Mouse (Mus musculus) E14TG2a.4 (cell line): ENCODE results near the gene Gata2.

ENCODE experiments used
- H3K27me3 ChIP-seq: 2 replicates; pipeline ENCODE4 v1.6.1; 2014; ENCODE audit warnings: low read length, control low read depth; ENCODE audit not compliant: insufficient read depth
- H3K36me3 ChIP-seq: 2 replicates; pipeline ENCODE4 v1.6.1; 2014; ENCODE audit warnings: low read length, control low read depth; ENCODE audit not compliant: insufficient read depth
- H3K4me1 ChIP-seq: replicated peaks from 2 replicates; pipeline ENCODE4 v1.6.1; 2014; ENCODE audit warnings: low read depth, low read length, control low read depth
- H3K4me3 ChIP-seq: replicated peaks from 2 replicates; pipeline ENCODE4 v1.5.1; 2014; ENCODE audit warnings: mild to moderate bottlenecking, low read length
- H3K9me3 ChIP-seq: 2 replicates; pipeline ENCODE4 v1.6.1; 2014; ENCODE audit warnings: low read length, control low read depth
- CTCF ChIP-seq: conservative IDR thresholded peaks from 2 replicates; pipeline ENCODE4 v1.5.1; 2014; ENCODE audit warnings: low read length
- NANOG ChIP-seq: IDR thresholded peaks from 2 replicates; pipeline ENCODE4 v1.6.1; 2014; ENCODE audit warnings: borderline replicate concordance, low read length, mixed read lengths
- POU5F1 ChIP-seq: IDR thresholded peaks from 2 replicates; pipeline ENCODE4 v1.6.1; 2014; ENCODE audit warnings: low read length, borderline replicate concordance

Gene Gata2

DNA sequence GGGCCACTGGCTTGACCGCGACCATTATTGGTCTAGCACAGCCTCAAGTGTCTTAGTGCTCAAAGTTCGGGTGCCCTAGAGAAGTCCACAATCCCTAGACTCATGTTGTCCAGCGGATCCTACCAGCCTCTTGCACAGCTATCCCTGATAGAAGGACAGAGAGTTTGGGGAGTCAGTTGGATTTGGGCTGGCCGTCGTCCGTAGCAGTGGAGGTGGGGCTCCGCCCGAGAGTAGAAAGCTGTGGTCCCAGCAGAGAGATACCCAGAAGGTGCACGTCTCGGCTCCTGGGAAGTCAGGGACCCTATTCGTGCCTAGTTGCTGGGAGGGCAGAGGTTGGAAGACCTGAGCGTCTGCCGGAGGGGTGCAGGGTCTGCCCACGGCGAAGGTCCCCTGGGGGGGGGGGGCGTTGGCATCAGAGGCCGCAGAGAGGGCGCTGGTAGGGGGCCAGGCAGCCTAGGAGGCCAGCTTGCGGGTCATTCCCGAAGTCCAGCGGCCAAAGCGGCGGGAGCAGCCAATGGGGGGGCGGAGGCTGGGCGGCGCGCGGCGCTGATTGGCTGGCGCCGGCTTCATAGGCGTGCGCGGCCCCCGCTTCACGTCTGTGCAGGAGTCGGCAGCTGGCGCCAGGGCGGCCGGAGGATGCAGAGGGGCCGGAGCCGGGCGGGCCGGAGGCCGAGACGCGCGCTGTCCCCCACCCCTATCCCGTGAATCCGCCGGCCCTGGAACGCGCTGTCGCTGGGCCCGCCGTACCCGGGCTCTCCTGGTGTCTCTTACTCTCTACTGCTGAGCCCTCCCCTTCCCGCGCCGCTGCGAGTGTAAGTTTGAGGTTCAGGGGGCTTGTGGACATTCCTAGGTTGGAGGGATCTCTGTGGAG lies 4.6 kb downstream of the Gata2 start:
- peaks cover 74% of the 10 kb centered on the region for H3K4me1 ChIP-seq
- peaks cover 99% of the 10 kb centered on the region for H3K27me3 ChIP-seq
- no peaks in the 10 kb centered on the region for H3K36me3 ChIP-seq
- H3K9me3 ChIP-seq, result 0 out of 2 replicates have a peak, but pooled peaks cover 6% of the 10 kb centered on the region
- TF ChIP-seq NANOG (no peak), CTCF (no peak), POU5F1 (no peak)
- peak overlapping the region; percentile 74 for H3K4me3 ChIP-seq

DNA sequence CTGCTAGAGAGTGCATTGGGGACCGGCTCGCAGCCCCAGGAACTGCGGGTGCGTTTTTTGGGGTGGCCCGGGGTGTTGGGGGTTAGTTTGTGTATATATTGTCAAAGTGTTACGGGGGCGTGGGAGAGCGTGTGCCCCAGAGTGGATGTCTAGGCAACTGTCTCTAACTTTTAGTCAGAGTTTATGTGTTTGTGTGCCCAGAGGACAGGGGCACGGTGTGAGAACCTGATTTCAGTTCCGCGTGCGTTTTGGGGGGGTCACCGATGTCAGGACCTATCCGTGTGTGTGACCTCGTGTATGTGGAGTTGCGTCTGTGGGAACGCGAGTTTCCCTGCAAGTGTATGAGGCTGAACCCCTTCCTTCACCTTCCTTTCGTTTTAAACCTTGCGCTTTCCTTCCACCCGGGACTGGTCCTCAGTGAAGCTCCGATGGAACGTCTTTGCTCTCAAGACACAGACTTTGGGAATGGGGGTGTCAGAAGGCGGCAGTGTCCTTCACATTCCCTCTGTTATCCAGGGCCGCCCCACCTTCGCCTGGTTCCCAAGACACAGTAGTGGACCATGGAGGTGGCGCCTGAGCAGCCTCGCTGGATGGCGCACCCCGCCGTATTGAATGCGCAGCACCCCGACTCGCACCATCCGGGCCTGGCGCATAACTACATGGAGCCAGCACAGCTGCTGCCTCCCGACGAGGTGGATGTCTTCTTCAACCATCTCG lies 5.5 kb downstream of the Gata2 start:
- TF ChIP-seq NANOG (no peak), CTCF (no peak), POU5F1 (no peak)
- H3K4me3 ChIP-seq, result peak overlapping the region; percentile 74
- peaks cover 99% of the 10 kb centered on the region for H3K27me3 ChIP-seq
- no peaks in the 10 kb centered on the region for H3K36me3 ChIP-seq
- H3K9me3 ChIP-seq, result 0 out of 2 replicates have a peak, but pooled peaks cover 6% of the 10 kb centered on the region
- peaks cover 82% of the 10 kb centered on the region for H3K4me1 ChIP-seq

DNA sequence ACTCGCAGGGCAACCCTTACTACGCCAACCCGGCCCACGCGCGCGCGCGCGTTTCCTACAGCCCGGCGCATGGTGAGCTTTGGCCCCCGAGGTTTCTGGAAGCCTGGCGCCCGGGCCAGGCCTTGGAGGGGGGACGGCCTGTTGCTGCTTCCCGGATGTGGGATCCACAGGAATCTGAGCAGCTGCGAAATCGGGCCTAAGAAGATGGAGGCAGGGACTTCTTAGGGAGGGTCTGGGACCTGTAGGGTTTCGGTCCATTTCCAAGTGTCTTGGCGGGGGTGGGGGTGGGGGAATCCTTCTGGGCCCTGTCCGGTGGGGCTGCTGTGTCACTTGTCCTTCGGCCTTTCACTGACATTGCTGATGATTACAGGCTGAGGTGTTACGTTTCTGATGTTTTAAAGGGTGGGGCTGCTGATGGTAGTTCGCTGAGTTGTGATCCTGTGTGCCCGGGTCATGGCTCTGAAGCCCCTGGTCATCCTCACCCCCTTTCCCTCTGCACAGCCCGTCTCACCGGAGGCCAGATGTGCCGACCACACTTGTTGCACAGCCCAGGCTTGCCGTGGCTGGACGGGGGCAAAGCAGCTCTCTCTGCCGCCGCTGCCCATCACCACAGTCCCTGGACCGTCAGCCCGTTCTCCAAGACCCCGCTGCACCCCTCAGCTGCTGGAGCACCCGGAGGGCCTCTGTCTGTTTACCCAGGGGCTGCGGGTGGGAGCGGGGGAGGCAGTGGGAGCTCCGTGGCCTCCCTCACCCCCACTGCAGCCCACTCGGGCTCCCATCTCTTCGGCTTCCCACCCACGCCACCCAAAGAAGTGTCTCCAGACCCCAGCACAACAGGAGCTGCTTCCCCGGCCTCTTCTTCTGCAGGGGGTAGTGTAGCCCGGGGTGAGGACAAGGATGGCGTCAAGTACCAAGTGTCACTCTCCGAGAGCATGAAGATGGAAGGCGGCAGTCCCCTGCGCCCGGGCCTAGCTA lies 6.3 kb downstream of the Gata2 start:
- H3K36me3 ChIP-seq, result no peaks in the 10 kb centered on the region
- peaks cover 82% of the 10 kb centered on the region for H3K4me1 ChIP-seq
- peaks cover 99% of the 10 kb centered on the region for H3K27me3 ChIP-seq
- peak overlapping the region; percentile 74 for H3K4me3 ChIP-seq
- no peak for TF ChIP-seq NANOG
- H3K9me3 ChIP-seq, result 0 out of 2 replicates have a peak, but pooled peaks cover 2% of the 10 kb centered on the region

DNA sequence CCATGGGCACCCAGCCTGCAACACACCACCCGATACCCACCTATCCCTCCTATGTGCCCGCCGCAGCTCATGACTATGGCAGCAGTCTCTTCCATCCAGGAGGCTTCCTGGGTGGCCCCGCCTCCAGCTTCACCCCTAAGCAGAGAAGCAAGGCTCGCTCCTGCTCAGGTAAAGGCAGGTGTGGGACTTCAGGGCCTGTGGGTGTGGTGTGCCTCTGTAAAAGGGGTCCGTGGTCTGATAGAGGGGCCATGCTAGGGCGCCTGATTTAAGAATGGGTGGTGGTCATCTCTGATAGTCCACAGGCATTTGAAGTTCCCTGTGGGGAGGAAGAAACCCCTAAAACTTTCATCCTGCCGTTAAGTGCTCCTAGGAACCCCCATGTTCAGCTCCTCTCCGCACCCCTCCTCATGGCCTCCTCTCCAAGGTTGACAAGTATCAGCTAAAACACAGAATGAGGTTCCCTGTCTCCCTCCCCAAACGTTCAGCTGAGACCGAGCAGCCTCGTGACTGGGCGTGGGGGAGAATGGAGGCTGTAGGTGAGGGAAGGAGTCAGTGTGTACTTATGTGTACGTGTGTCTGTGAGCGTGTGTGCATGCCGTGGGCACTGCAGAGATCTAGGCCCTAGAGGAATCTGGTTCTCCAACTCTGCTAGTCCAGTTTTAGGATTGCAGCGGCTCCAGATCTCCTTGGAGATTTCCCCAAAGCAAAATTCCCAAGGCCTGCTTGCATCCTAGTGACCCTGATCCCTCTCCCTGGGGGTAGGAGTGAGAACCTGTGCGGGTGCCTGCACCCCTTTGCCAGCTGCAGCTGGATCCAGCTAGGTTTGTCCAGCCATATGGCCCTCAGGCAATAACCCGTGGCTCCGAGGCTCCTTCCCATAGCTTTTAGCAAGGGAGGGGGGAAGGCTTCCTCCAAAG lies 7.3 kb downstream of the Gata2 start:
- peaks cover 89% of the 10 kb centered on the region for H3K4me1 ChIP-seq
- no peaks in the 10 kb centered on the region for H3K9me3 ChIP-seq
- H3K36me3 ChIP-seq, result no peaks in the 10 kb centered on the region
- peaks cover 98% of the 10 kb centered on the region for H3K27me3 ChIP-seq
- H3K4me3 ChIP-seq, result peak overlapping the region; percentile 74
- TF ChIP-seq CTCF, result no peak

DNA sequence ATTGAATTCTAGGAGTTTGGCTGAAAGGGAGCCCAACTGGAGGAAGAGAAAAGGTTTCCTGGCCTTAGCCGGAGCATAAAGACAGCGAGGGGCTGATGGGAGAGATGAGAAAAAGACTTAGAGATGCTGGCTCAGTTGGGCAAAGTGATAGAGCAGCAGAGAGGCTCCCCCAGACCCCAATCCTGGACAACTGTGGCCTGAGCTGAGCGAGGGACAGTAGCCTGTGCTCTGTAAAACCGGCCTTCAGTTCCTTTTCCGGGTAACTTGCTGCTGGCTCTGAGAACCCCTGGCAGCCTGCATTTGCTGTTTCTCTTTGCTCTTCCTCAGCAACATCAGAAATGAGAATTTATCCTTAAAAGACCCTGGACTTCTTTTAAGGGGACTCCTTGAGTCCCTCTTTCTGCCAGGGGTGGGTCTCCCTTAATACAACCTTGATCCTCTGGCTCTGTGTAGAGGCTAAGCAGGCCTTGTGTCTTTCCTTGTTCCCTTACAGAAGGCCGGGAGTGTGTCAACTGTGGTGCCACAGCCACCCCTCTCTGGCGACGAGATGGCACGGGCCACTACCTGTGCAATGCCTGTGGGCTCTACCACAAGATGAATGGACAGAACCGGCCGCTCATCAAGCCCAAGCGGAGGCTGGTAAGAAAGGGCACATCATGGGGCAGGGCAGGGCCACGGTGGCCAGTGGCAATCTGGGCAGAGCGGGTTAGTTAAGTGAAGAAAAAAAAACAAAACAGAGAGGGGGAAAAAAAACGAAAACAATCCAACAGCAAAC lies 8.4 kb downstream of the Gata2 start:
- no peaks in the 10 kb centered on the region for H3K9me3 ChIP-seq
- peaks cover 85% of the 10 kb centered on the region for H3K4me1 ChIP-seq
- H3K27me3 ChIP-seq, result peaks cover 96% of the 10 kb centered on the region
- no peak overlapping the region for H3K4me3 ChIP-seq
- no peaks in the 10 kb centered on the region for H3K36me3 ChIP-seq
- no peak for TF ChIP-seq CTCF
- no peak for TF ChIP-seq NANOG
- no peak for TF ChIP-seq POU5F1

DNA sequence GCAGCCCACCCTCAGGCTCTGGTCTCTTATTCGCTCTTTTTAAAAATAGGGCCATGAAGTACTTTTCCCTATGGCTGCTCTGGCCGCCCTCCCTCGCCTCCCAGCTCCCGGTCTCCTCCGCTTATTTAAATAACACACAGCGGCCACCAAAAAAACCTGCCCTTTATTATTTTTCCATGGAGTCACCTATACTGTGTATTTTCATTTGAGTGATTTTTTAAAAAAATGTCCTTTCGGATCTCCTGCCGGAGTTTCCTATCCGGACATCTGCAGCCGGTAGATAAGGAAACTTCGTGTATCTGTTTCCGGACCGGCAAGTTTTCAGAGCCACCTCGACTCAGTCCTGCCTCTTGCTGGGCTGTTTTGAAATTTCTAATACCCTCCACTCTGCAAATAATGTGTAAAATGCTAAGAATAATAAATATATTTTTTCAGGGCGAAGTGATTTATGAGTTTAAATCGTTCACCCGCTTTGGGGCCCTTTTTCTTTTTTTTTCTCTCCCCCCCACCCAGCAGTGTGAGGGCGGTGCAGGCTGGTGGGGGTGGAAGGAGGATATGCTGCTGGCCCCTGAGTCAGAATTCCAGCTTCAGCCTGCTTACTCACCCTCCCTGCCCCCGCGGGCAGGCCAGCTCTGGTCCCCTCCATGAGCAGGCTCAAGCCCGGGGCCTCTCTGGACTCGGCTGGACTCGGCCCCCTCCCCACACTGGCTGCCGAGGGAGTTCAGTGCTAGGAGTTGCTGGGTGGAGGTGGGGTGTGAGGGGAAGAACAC lies 9.4 kb downstream of the Gata2 start:
- peaks cover 77% of the 10 kb centered on the region for H3K4me1 ChIP-seq
- no peaks in the 10 kb centered on the region for H3K36me3 ChIP-seq
- H3K4me3 ChIP-seq, result peak overlapping the region; percentile 55
- H3K27me3 ChIP-seq, result peaks cover 96% of the 10 kb centered on the region
- H3K9me3 ChIP-seq, result no peaks in the 10 kb centered on the region
- TF ChIP-seq NANOG, result no peak
- TF ChIP-seq CTCF, result no peak
- no peak for TF ChIP-seq POU5F1
